Mouse (Mus musculus): ENCODE measurements at regions not wholly inside any gene's neighbourhood (a gene's known extent, or its start where the extent isn't known, plus 50 kb on each side); places are given as distances from the start of the nearest gene placed in this dataset.

- Histone ChIP-seq H3K79me2 (ENCODE audit: control insufficient read depth, insufficient read depth) (no peaks in the 10 kb centered on the region), H3K36me3 (ENCODE audit: control insufficient read depth, insufficient read depth) (no peaks in the 10 kb centered on the region), H3K79me3 (ENCODE audit: low read depth) (no peaks in the 10 kb centered on the region), H3K4me3 (ENCODE audit: insufficient read depth, poor library complexity, severe bottlenecking) (no peak overlapping the region), H3K27me3 (ENCODE audit: control insufficient read depth, insufficient read depth, insufficient read length) (no peaks in the 10 kb centered on the region), H3ac (ENCODE audit: control insufficient read depth, insufficient read length, low read depth) (no peak overlapping the region)
- TF ChIP-seq USF1 (IDR thresholded peaks at IDR 0.05; ENCODE audit: low read depth) (no peak), CTCF (IDR thresholded peaks at IDR 0.05; ENCODE audit: control insufficient read depth, insufficient read depth, insufficient read length) (no peak)
These were observed 660.3 kb downstream of the D3Ertd751e start for GRCm38 (mm10) chr3:42402716-42403115.

DNA sequence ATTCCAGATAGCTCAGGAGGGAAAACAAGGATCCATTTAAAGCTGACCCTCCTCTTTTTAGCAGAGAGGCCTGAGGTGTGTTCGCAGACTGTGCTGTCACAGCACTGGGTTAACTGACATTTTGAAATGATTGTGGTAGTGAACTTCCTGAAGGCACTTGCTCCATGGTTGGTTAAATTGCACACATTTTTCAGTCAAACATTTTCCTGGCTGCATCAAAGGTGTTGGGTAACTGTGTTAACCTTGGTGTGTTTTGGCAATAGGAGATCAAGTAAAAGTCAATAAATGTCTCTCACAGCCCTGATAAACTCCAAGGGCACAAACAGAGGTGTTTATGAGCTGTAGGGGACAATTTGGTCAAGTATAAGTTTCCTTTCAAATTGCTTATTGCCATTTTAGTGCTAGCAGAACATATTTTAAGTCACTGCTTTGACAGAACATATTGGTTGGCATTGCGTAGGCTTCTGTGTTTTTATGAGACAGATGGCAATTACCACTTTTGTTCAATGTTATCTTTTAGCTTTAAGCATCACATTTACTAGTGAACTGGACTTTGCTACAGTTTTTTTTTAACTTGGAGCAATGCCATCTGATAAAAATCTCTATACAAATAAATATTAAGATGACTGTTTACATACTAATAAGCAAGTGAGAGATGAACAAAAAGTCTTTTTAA, 666.7 kb downstream of the D3Ertd751e start:
- no peak overlapping the region for H3K4me3 ChIP-seq (ENCODE audit: insufficient read depth, poor library complexity, severe bottlenecking)
- H3K36me3 ChIP-seq (ENCODE audit: control insufficient read depth, insufficient read depth), result no peaks in the 10 kb centered on the region
- H3K79me2 ChIP-seq (ENCODE audit: control insufficient read depth, insufficient read depth), result no peaks in the 10 kb centered on the region
- H3ac ChIP-seq (ENCODE audit: control insufficient read depth, insufficient read length, low read depth), result no peak overlapping the region
- no peaks in the 10 kb centered on the region for H3K79me3 ChIP-seq (ENCODE audit: low read depth)
- no peak for TF ChIP-seq MYOG (IDR thresholded peaks at IDR 0.05; ENCODE audit: control insufficient read depth, extremely low read depth, insufficient read length)
- TF ChIP-seq CTCF (IDR thresholded peaks at IDR 0.05; ENCODE audit: control insufficient read depth, insufficient read depth, insufficient read length), result no peak
- TF ChIP-seq CEBPB (IDR thresholded peaks at IDR 0.05; ENCODE audit: low read depth), result no peak
- no peak for TF ChIP-seq USF1 (IDR thresholded peaks at IDR 0.05; ENCODE audit: low read depth)
- no peak for TF ChIP-seq FOSL1 (IDR thresholded peaks at IDR 0.05; ENCODE audit: insufficient read depth, low read length, poor library complexity, severe bottlenecking)
- TF ChIP-seq MYOD1 (IDR thresholded peaks at IDR 0.05; ENCODE audit: control insufficient read depth, insufficient read length, low read depth), result no peak
- no peak for TF ChIP-seq MAX (IDR thresholded peaks at IDR 0.05)
- H3K27me3 ChIP-seq (ENCODE audit: control insufficient read depth, insufficient read depth, insufficient read length), result no peaks in the 10 kb centered on the region

GRCm38 (mm10) chr3:42427363-42427762, 685.0 kb downstream of the D3Ertd751e start:
- no peak for TF ChIP-seq MAX (IDR thresholded peaks at IDR 0.05)
- TF ChIP-seq CTCF (IDR thresholded peaks at IDR 0.05; ENCODE audit: control insufficient read depth, insufficient read depth, insufficient read length), result no peak
- TF ChIP-seq CEBPB (IDR thresholded peaks at IDR 0.05; ENCODE audit: low read depth), result no peak
- H3K4me3 ChIP-seq (ENCODE audit: insufficient read depth, poor library complexity, severe bottlenecking), result no peak overlapping the region
- H3K27me3 ChIP-seq (ENCODE audit: control insufficient read depth, insufficient read depth, insufficient read length), result no peaks in the 10 kb centered on the region
- H3K79me3 ChIP-seq (ENCODE audit: low read depth), result no peaks in the 10 kb centered on the region
- H3ac ChIP-seq (ENCODE audit: control insufficient read depth, insufficient read length, low read depth), result no peak overlapping the region
- H3K36me3 ChIP-seq (ENCODE audit: control insufficient read depth, insufficient read depth), result no peaks in the 10 kb centered on the region
- H3K79me2 ChIP-seq (ENCODE audit: control insufficient read depth, insufficient read depth), result no peaks in the 10 kb centered on the region

DNA sequence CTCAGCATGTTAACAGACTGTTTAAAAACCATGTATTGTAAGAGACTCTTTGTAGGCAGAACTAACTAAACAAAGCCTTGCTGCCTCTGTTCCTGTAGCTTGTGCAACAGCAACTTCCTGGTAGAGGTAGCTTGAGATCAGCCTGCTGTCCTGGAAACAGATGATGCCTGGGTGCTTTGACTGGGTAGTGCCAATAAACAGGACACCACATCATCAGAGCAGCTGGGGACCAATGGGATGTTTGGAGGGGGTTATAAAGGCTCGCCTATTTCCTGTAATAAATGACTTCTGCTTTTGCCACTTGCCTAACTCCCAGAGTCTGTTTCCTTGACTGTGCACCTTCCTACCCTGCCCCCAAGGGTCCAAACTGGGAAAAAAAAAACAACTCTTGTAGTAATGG, 707.2 kb downstream of the D3Ertd751e start:
- H3K79me2 ChIP-seq (ENCODE audit: control insufficient read depth, insufficient read depth), result no peaks in the 10 kb centered on the region
- no peak for TF ChIP-seq MAX (IDR thresholded peaks at IDR 0.05)
- no peak for TF ChIP-seq MYOD1 (IDR thresholded peaks at IDR 0.05; ENCODE audit: control insufficient read depth, insufficient read length, low read depth)
- TF ChIP-seq CEBPB (IDR thresholded peaks at IDR 0.05; ENCODE audit: low read depth), result no peak
- TF ChIP-seq USF1 (IDR thresholded peaks at IDR 0.05; ENCODE audit: low read depth), result no peak
- TF ChIP-seq FOSL1 (IDR thresholded peaks at IDR 0.05; ENCODE audit: insufficient read depth, low read length, poor library complexity, severe bottlenecking), result no peak
- no peak for TF ChIP-seq MYOG (IDR thresholded peaks at IDR 0.05; ENCODE audit: control insufficient read depth, extremely low read depth, insufficient read length)
- no peak for TF ChIP-seq CTCF (IDR thresholded peaks at IDR 0.05; ENCODE audit: control insufficient read depth, insufficient read depth, insufficient read length)
- H3K27me3 ChIP-seq (ENCODE audit: control insufficient read depth, insufficient read depth, insufficient read length), result no peaks in the 10 kb centered on the region
- H3K79me3 ChIP-seq (ENCODE audit: low read depth), result no peaks in the 10 kb centered on the region
- no peak overlapping the region for H3ac ChIP-seq (ENCODE audit: control insufficient read depth, insufficient read length, low read depth)
- no peak overlapping the region for H3K4me3 ChIP-seq (ENCODE audit: insufficient read depth, poor library complexity, severe bottlenecking)
- H3K36me3 ChIP-seq (ENCODE audit: control insufficient read depth, insufficient read depth), result no peaks in the 10 kb centered on the region

DNA sequence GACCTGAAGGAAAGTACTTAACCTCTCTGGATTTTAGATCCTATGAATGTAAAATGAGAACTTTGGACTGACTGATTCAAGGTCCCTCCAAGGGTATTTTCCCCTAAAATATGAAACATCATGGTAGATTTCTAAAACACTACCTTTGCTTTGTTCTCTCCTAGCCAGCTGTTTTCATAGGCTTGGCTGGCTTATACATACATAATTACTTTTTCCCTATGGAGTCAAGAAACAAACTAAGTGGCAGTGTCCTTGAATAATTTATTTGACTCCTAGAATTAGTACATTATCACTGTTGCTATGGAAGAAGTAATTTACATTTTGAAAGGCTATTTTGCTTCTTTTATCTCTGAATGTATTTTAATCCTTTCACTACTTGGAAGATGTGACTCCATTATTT, 721.9 kb downstream of the D3Ertd751e start:
- no peaks in the 10 kb centered on the region for H3K79me2 ChIP-seq (ENCODE audit: control insufficient read depth, insufficient read depth)
- no peaks in the 10 kb centered on the region for H3K79me3 ChIP-seq (ENCODE audit: low read depth)
- H3ac ChIP-seq (ENCODE audit: control insufficient read depth, insufficient read length, low read depth), result no peak overlapping the region
- TF ChIP-seq CEBPB (IDR thresholded peaks at IDR 0.05; ENCODE audit: low read depth) (no peak), MYOG (IDR thresholded peaks at IDR 0.05; ENCODE audit: control insufficient read depth, extremely low read depth, insufficient read length) (no peak), MAX (IDR thresholded peaks at IDR 0.05) (no peak), USF1 (IDR thresholded peaks at IDR 0.05; ENCODE audit: low read depth) (no peak), CTCF (IDR thresholded peaks at IDR 0.05; ENCODE audit: control insufficient read depth, insufficient read depth, insufficient read length) (no peak)
- H3K36me3 ChIP-seq (ENCODE audit: control insufficient read depth, insufficient read depth), result no peaks in the 10 kb centered on the region
- H3K27me3 ChIP-seq (ENCODE audit: control insufficient read depth, insufficient read depth, insufficient read length), result no peaks in the 10 kb centered on the region
- no peak overlapping the region for H3K4me3 ChIP-seq (ENCODE audit: insufficient read depth, poor library complexity, severe bottlenecking)

- Histone ChIP-seq H3K79me3 (ENCODE audit: low read depth) (no peaks in the 10 kb centered on the region), H3K36me3 (ENCODE audit: control insufficient read depth, insufficient read depth) (no peaks in the 10 kb centered on the region)
These were observed 724.7 kb downstream of the D3Ertd751e start for GRCm38 (mm10) chr3:42467125-42467524.

More at GRCm38 (mm10) chr3:42467125-42467524, 724.7 kb downstream of the D3Ertd751e start:
- H3K79me2 ChIP-seq (ENCODE audit: control insufficient read depth, insufficient read depth), result no peaks in the 10 kb centered on the region
- TF ChIP-seq MAX (IDR thresholded peaks at IDR 0.05) (no peak), MYOG (IDR thresholded peaks at IDR 0.05; ENCODE audit: control insufficient read depth, extremely low read depth, insufficient read length) (no peak), CTCF (IDR thresholded peaks at IDR 0.05; ENCODE audit: control insufficient read depth, insufficient read depth, insufficient read length) (no peak), CEBPB (IDR thresholded peaks at IDR 0.05; ENCODE audit: low read depth) (no peak), USF1 (IDR thresholded peaks at IDR 0.05; ENCODE audit: low read depth) (no peak), FOSL1 (IDR thresholded peaks at IDR 0.05; ENCODE audit: insufficient read depth, low read length, poor library complexity, severe bottlenecking) (no peak), MYOD1 (IDR thresholded peaks at IDR 0.05; ENCODE audit: control insufficient read depth, insufficient read length, low read depth) (no peak)
- no peak overlapping the region for H3ac ChIP-seq (ENCODE audit: control insufficient read depth, insufficient read length, low read depth)
- no peak overlapping the region for H3K4me3 ChIP-seq (ENCODE audit: insufficient read depth, poor library complexity, severe bottlenecking)
- H3K27me3 ChIP-seq (ENCODE audit: control insufficient read depth, insufficient read depth, insufficient read length), result no peaks in the 10 kb centered on the region
